Mouse (Mus musculus): ENCODE results near the gene Ints1. TPM values are rescaled to one million over a fixed set of nuclear protein-coding genes. Genes with fewer than 3 reads are reported as not detected.

Gene Ints1
- total RNA-seq, 2 experiments from 2014 or later = 15.9 to 25.5 TPM

DNA sequence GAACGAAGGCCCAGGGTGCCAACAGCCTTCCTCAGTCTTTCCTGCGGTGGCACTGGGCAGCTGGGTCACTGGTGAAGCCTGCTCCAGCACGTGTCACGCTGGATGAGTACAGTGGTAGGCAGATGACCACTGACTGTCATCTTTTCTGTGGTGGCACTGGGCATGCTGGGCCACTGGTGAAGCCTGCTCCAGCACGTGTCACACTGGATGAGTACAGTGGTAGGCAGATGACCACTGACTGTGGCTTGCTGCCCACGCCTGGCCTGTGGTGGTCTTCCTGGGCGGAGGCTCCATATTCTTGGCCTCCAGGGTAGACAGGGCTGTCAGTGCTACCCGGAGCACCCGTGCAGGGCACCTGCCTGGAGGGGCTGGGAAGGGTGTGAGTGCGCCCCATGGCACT is 26.4 kb upstream of the Ints1 start:
- ATAC-seq (ENCODE audit: poor library complexity, severe bottlenecking) = no peak

DNA sequence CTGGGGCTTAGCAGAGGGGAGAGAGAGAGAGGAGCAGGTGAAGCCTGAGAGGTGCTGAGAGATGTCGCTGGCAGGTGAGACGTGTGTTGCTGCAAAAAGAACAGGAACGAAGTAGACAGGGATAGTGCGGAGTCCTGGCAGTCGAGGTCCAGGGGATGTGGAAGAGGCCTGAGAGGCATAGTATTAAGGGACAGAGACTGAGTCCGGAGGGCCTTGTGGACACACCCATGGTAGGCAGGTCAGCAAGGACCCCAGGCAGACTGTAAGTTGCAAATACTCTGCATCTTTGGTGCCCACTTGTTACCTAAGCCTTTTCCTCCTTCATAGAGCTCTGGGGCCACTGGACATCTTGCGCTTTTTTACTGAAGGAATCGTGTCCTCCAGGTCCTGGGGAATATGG is 25.8 kb upstream of the Ints1 start:
- ATAC-seq (ENCODE audit: poor library complexity, severe bottlenecking) = no peak

DNA sequence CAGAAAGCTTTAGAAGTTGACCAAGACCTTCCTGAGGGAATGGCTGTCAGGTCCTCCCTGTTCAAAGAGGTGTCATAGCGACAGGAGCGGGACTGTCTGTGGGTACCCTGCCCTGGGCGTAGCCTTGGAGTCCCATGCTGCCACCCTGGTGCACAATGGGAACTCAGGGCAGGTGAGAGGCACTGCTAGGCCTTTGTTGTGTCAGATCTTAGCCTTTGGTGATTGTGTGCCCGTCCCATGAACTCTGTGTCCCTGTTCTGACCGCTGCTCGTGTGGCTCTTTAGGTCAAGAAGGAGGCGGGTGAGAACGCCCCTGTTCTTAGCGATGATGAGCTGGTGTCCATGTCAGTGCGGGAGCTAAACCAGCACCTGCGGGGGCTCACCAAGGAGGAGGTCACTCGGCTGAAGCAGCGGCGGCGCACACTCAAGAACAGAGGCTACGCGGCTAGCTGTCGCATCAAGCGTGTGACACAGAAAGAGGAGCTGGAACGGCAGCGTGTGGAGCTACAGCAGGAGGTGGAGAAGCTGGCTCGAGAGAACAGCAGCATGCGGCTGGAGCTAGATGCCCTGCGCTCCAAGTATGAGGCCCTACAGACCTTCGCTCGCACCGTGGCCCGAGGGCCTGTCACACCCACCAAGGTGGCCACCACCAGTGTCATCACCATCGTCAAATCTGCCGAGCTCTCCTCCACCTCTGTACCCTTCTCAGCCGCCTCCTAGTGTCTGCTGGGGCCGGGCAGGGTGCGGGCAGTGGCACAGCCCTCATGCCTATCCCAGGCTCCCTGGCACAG is 24.5 kb upstream of the Ints1 start:
- ATAC-seq (ENCODE audit: poor library complexity, severe bottlenecking) = no peak

DNA sequence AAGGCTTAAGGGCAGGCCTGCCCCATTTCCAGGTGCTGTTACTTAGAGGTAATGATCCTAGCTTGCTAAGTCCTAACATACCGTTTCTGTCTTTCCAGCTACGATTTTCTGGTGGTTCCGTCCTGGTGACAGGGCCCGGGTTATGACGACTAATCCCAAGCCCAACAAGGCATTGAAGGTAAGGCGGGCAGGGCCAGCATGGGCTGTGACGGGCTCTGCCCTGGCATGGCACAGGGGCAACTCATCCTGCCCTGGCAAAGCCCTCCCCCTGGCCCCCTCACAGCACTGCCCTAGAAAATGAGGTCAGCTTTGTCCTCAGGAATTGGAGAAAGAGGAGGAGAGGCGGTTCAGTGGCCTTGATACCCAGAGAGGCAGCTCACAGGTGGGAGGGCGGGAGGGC is 23.6 kb upstream of the Ints1 start:
- no peak for ATAC-seq (ENCODE audit: poor library complexity, severe bottlenecking)

- ATAC-seq (ENCODE audit: poor library complexity, severe bottlenecking) = no peak
Measured at GRCm38 (mm10) chr5:139798168-139798900, 22.9 kb upstream of the Ints1 start.

- ATAC-seq (ENCODE audit: poor library complexity, severe bottlenecking) = no peak
Measured at GRCm38 (mm10) chr5:139797473-139798167, 22.1 kb upstream of the Ints1 start.

- no peak for ATAC-seq (ENCODE audit: poor library complexity, severe bottlenecking)
Measured at GRCm38 (mm10) chr5:139796900-139797299, 21.4 kb upstream of the Ints1 start.

DNA sequence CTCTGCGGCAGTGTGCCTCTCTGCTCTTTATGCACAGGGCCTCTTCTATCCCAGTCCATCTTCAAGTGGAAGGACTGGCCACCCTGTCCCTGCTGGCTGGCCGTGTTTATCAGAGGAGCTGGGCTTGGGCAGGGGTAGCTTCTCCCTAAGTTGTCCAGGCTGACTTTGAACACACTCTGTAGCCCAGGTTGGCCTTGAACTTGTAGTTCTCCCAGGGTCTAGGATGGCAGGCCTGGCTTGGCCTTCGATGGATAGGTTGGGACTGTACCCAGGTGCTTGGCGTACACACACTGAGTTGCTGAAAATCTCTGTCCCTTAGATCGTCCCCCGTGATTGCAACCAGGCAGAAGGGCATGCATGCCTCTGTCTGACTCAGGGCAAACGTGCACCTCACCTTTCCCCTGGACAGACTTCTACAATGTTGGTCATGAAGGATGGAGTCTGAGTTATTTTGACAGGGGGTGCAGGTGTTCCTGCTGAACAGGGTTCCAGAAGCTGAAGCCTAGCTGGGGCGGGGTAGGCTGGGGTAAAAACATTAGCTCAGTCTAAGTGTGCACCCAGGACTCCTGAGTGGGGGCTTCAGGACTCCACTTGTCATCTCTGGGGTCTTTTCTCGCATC is 20.6 kb upstream of the Ints1 start:
- ATAC-seq (ENCODE audit: poor library complexity, severe bottlenecking) = no peak

DNA sequence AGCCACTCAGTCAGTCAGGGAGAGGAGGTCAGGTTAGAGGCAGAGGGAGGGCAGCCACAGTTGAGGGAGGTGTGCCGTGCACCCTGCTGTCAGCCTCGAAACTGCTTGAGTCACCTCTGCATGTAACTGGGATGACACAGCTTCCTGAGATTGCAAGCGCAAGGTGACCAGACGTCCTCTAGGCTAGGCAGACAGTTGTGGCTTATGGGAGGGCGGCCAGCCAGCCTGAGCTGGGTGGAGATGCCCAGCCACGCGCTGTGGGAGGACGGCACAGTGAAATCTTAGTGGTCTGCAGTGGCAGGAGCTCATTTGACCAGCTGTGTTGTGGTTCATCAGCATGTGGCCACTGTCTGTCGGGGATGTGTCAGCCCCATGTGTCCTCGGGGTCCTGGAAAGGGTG is 19.5 kb upstream of the Ints1 start:
- ATAC-seq (ENCODE audit: poor library complexity, severe bottlenecking) = peak; percentile 53

GRCm38 (mm10) chr5:139794137-139794536 is 18.7 kb upstream of the Ints1 start:
- ATAC-seq (ENCODE audit: poor library complexity, severe bottlenecking) = no peak

- peak; percentile 11 for ATAC-seq (ENCODE audit: poor library complexity, severe bottlenecking)
Measured at GRCm38 (mm10) chr5:139793338-139794089, 18.0 kb upstream of the Ints1 start.

- no peak for ATAC-seq (ENCODE audit: poor library complexity, severe bottlenecking)
Measured at GRCm38 (mm10) chr5:139792966-139793337, 17.5 kb upstream of the Ints1 start.

GRCm38 (mm10) chr5:139792159-139792775 is 16.8 kb upstream of the Ints1 start:
- ATAC-seq (ENCODE audit: poor library complexity, severe bottlenecking) = no peak

- peak; percentile 69 for ATAC-seq (ENCODE audit: poor library complexity, severe bottlenecking)
Measured at GRCm38 (mm10) chr5:139791227-139792158, 16.0 kb upstream of the Ints1 start, which contains the start of gene Mafk. Gene Mafk, plus strand, starts transcription at chr5:139791513.

DNA sequence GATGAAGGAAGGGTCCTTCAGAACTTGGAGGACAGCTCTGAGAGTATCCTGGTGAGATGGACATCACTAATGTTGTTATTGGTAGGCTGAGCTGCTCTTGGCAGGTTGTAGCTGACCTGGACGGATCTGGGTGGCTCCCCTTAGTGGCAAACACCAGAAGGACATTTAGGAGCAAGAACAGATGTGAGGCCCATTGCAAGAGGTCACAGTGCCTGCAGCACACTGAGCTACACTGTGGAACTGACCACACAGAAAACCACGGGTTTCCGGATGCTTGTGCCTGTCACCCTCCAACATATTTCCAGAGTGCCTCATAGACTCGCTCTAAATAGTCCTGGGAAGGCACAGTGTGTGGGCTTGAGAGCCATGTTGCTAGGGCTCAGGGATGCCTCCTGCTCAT is 14.0 kb upstream of the Ints1 start:
- ATAC-seq (ENCODE audit: poor library complexity, severe bottlenecking) = no peak

- ATAC-seq (ENCODE audit: poor library complexity, severe bottlenecking) = no peak
Measured at GRCm38 (mm10) chr5:139781406-139781805, 5.9 kb upstream of the Ints1 start.

GRCm38 (mm10) chr5:139776966-139777365 is 1.5 kb upstream of the Ints1 start:
- ATAC-seq (ENCODE audit: poor library complexity, severe bottlenecking) = no peak

DNA sequence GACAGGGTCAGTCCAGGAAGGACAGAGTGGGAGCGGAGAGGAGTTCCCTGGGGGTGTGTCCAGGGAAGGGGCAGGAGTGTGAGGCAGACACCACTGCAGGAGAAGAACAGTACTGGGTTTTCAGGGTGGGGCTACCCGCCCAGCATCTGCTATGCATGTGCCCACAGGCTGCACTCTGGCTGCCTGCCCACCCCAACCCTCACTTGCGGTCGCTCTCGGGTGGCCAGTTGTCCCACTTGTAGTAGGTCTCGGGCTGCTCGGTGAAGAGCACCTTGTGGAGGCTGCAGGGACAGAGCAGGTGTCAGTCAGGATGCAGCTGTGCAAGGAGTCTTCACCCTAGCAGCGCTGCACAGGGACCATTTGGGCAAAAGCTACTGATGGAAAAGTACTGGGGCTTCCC is 7.3 kb downstream of the Ints1 start:
- ATAC-seq (ENCODE audit: poor library complexity, severe bottlenecking) = no peak

- ATAC-seq (ENCODE audit: poor library complexity, severe bottlenecking) = 0 out of 2 replicates have a peak, but pooled peaks have one; percentile 34
Measured at GRCm38 (mm10) chr5:139764296-139764695, 11.2 kb downstream of the Ints1 start.
